Mouse (Mus musculus) thymus, adult 2 months (tissue): ENCODE data around the gene Spats2. TPM values are rescaled to one million over a fixed set of nuclear protein-coding genes. Genes with fewer than 3 reads are reported as not detected.

Experiments used
- DNase-seq: peaks from one replicate; pipeline ENCODE4 v3.0.0; 2021
- H3K27ac ChIP-seq: fragments of 200-500 bp; 2 replicates; pipeline ENCODE4 v1.5.1; 2012; ENCODE audit warnings: low read length, control low read depth; ENCODE audit not compliant: control insufficient read depth, insufficient read depth
- H3K27me3 ChIP-seq: fragments of 200-500 bp; 2 replicates; pipeline ENCODE4 v1.6.1; 2012; ENCODE audit warnings: mild to moderate bottlenecking, low read length, moderate library complexity, mixed read lengths; ENCODE audit not compliant: control insufficient read depth, insufficient read depth
- H3K36me3 ChIP-seq: fragments of 200-500 bp; 2 replicates; pipeline ENCODE4 v1.6.1; 2012; ENCODE audit warnings: mild to moderate bottlenecking, low read length, moderate library complexity; ENCODE audit not compliant: control insufficient read depth, insufficient read depth
- H3K4me1 ChIP-seq: fragments of 200-500 bp; replicated peaks from 2 replicates; pipeline ENCODE4 v1.6.1; 2012; ENCODE audit warnings: low read length; ENCODE audit not compliant: control insufficient read depth, insufficient read depth
- H3K4me3 ChIP-seq: fragments of 200-500 bp; 2 replicates; pipeline ENCODE4 v1.5.1; 2012; ENCODE audit warnings: mild to moderate bottlenecking, low read length, control low read depth, moderate library complexity; ENCODE audit not compliant: control insufficient read depth, insufficient read depth
- CTCF ChIP-seq: fragments of 200-500 bp; IDR thresholded peaks from 2 replicates; pipeline ENCODE4 v1.5.1; 2012; ENCODE audit warnings: mild to moderate bottlenecking, control low read depth, low read length, moderate library complexity, borderline replicate concordance; ENCODE audit not compliant: control insufficient read depth, poor library complexity, insufficient read depth; ENCODE audit errors: extremely low read depth
- POLR2A ChIP-seq: fragments of 200-500 bp; IDR thresholded peaks from 2 replicates; pipeline ENCODE4 v1.6.1; 2012; ENCODE audit warnings: mild to moderate bottlenecking, low read length, control low read depth, moderate library complexity; ENCODE audit not compliant: control insufficient read depth, poor library complexity, insufficient read depth; ENCODE audit errors: extremely low read depth
- WGBS: fragments of 180-500 bp; shearing (Covaris S2); methylation state at CpG from one replicate; pipeline ENCODE4 v1.1.7; 2018; 5-methylcytosine and 5-hydroxymethylcytosine counted together
- polyA plus RNA-seq: library from polyadenylated mRNA; depleted of rRNA; stranded (reverse); fragments of >200 nt; gene quantifications from 2 replicates; pipeline ENCODE4 v1.2.3, GENCODE M21; 2012

The Spats2 gene
- polyA plus RNA-seq, 1 experiment = 11.8 TPM

DNA sequence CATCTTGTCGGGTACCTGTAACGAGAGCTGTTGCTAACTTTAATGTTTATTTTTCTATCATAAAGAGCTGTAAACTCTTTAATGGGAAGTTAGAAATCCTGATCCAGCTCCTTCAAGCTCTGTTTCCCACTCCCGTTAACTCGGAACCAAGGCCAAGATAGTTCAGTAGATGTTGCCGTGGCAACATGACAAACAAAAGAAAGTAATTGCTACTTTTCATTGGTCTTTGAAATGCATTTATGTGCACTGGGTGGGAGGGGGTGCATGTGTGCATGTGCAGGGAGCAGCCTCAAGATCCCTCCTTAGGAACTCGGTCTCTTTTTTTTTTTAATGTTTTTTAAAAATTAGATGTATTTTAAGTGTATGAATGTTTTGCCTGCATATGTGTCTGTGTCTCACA is 69.3 kb downstream of the Spats2 start:
- Histone ChIP-seq H3K27ac (no peak overlapping the region), H3K4me3 (no peak overlapping the region), H3K27me3 (no peaks in the 10 kb centered on the region), H3K36me3 (no peaks in the 10 kb centered on the region), H3K4me1 (peaks cover 5% of the 10 kb centered on the region)
- 91% methylated on average over 6 of the region's 6 CpGs for WGBS
- no peak for TF ChIP-seq CTCF
- no peak for TF ChIP-seq POLR2A
- DNase-seq = no peak

DNA sequence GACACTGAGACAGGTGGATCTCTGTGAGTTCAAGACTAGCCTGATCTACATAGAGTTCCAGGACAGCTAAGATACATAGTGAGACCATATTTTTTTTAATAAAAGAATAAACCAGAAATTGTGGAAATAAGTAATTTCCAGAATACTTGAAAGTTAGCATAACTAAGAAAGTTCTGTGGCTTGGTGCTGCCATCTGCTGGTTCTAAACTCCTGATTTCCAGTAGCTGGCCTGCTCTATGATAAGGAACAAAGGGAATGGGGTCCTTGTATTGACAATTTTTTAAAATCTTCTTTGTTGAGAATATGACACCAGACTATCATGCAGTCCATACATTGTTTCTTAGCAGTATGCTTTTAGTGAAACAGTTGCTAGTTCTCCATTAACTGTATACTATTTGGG is 73.0 kb downstream of the Spats2 start:
- H3K4me3 ChIP-seq = no peak overlapping the region
- H3K27ac ChIP-seq = no peak overlapping the region
- no peaks in the 10 kb centered on the region for H3K27me3 ChIP-seq
- peaks cover 18% of the 10 kb centered on the region for H3K4me1 ChIP-seq
- no peaks in the 10 kb centered on the region for H3K36me3 ChIP-seq
- DNase-seq = peak; percentile 26
- TF ChIP-seq CTCF (no peak), POLR2A (no peak)

DNA sequence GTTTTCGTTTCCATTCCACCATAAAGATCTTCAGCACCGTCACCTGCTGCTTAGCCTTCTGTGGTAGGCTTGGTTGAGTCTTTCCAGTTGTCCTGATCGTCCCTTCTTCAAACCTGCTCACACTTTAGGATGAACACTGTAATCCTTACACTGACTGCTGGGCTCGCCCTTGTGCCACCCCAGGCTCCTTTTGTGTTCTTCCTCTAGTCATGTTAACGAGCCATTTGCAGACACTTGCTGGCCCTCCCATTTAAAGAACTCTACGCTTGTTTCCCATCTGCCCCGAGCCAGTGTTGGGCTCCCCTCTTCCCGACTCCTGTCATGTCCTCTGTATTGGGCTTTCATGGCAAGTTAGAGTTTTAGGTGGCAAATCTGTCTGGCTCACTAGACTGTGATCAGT is 80.2 kb downstream of the Spats2 start:
- Histone ChIP-seq H3K27ac (no peak overlapping the region), H3K36me3 (no peaks in the 10 kb centered on the region; the same call in 1 of the 2 replicates), H3K27me3 (no peaks in the 10 kb centered on the region), H3K4me3 (no peak overlapping the region), H3K4me1 (peaks cover 14% of the 10 kb centered on the region)
- TF ChIP-seq CTCF = no peak
- no peak for TF ChIP-seq POLR2A
- WGBS = 96% methylated on average over 8 of the region's 8 CpGs
- DNase-seq = no peak

GRCm38 (mm10) chr15:99213183-99213582 is 87.5 kb downstream of the Spats2 start:
- Histone ChIP-seq H3K27ac (no peak overlapping the region), H3K4me3 (no peak overlapping the region), H3K36me3 (no peaks in the 10 kb centered on the region; the same call in 1 of the 2 replicates), H3K27me3 (no peaks in the 10 kb centered on the region), H3K4me1 (no peaks in the 10 kb centered on the region)
- no peak for TF ChIP-seq CTCF
- no peak for TF ChIP-seq POLR2A
- DNase-seq = no peak
- 94% methylated on average over 10 of the region's 10 CpGs for WGBS

- TF ChIP-seq CTCF = peak; percentile 55; the same call in 1 of the 2 replicates
- TF ChIP-seq POLR2A = no peak
- Histone ChIP-seq H3K27ac (no peak overlapping the region), H3K4me1 (no peaks in the 10 kb centered on the region), H3K27me3 (no peaks in the 10 kb centered on the region; the same call in 1 of the 2 replicates), H3K36me3 (no peaks in the 10 kb centered on the region), H3K4me3 (no peak overlapping the region)
- WGBS = 94% methylated on average over 2 of the region's 2 CpGs
- no peak for DNase-seq
Measured at GRCm38 (mm10) chr15:99214941-99215340, 89.2 kb downstream of the Spats2 start.

GRCm38 (mm10) chr15:99215741-99216463 is 90.2 kb downstream of the Spats2 start:
- H3K4me3 ChIP-seq = no peak overlapping the region
- DNase-seq = no peak
- 91% methylated on average over 11 of the region's 11 CpGs for WGBS

More at GRCm38 (mm10) chr15:99215741-99216463, 90.2 kb downstream of the Spats2 start:
- TF ChIP-seq CTCF = no peak
- no peak for TF ChIP-seq POLR2A
- H3K4me1 ChIP-seq = no peaks in the 10 kb centered on the region
- H3K27ac ChIP-seq = no peak overlapping the region
- H3K27me3 ChIP-seq = no peaks in the 10 kb centered on the region; the same call in 1 of the 2 replicates
- H3K36me3 ChIP-seq = no peaks in the 10 kb centered on the region
